Mouse (Mus musculus): ENCODE data around the gene Maml3.

DNA sequence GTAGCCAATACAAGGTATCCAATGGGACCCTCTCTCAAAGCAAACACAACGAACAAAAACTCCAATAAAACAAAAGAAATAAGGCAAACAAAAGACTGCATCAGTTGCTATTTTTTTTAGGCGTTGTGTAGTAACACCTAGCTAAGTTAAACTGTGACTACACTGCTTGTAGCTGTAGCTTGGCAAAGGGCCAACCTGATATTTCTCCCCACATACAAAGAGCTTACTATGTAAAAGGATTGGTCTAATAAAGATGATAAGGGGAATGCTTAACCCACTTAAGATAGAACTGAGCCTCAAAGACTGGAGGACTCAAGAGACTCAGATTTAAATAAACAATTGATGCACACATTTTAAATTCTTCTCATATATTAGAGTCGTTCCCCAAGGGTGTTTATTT is 230.6 kb downstream of the Maml3 start:
- TF ChIP-seq CTCF (IDR thresholded peaks at IDR 0.05; ENCODE audit: insufficient read depth, low read depth, low read length) (no peak), POLR2A (IDR thresholded peaks at IDR 0.05; ENCODE audit: insufficient read depth, low read depth, low read length) (no peak)

All from olfactory bulb, adult 2 months (tissue).